Mouse (Mus musculus) WW6 (cell line): Measurements from ENCODE around the gene Grik4.
A peak's percentile ranks its signal among the peaks of the same experiment; 100 is the strongest.

Experiments used
- DNase-seq: peaks from one replicate; pipeline ENCODE4 v3.0.0-alpha.2; 2013; ENCODE audit warnings: low read depth, low spot score

Grik4 gene

DNA sequence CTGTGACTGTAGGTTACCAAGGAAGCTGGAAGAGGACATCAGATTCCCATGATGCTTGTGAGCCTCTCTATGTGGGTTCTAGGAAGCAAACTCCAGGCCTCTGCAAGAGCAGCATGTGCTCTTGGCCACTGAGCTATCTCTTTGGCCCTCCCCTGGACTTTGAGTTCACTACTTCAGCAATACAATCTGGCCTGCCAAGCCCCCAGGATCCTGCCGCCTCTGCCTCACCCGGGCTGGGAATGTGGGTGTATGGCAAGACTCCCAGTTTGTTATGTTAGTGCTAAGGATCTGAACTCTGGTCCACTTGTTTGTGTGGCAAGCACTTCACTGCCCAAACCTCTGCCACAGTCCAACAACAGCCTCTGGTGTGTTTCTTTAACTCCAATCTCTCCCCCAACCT is 193.1 kb downstream of the Grik4 start:
- DNase-seq: no peak

DNA sequence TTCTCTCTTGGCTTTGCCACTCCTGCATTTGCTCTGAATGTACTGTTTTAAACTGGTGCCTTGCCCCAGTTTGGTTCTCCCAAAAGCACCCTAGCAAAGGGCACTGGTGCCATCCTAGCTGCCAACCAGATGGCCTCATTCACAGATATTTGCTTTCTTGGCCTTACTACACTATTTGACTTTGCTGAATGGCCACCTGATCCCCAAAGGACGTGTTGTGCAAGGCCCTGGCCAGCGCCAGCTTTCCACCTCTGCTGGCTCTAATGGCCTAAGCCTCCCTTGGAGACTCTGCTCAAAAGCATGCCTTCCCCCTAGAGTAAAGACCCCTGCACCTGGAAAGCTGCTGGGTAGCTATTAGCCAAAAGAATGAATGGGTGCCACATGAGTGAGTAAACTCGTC is 194.1 kb downstream of the Grik4 start:
- DNase-seq: no peak

DNA sequence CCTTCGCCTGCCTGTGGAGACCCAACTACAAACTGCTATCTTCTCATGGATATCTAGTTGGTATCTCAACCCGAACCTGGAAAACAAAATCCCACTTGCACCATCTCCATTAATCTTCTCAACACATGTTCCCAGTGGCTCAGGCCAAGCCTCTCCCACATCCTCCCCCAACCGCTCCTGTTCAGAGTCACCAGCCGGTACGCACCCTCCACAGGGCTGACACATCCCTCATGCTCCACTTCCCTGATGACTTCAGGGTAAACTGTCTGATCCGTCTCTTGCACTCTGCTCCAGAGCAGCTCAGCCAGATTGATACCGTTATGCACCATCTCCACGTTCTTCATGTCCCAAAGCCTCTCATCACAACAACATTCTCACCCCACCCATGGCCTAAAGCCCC is 198.3 kb downstream of the Grik4 start:
- no peak for DNase-seq

DNA sequence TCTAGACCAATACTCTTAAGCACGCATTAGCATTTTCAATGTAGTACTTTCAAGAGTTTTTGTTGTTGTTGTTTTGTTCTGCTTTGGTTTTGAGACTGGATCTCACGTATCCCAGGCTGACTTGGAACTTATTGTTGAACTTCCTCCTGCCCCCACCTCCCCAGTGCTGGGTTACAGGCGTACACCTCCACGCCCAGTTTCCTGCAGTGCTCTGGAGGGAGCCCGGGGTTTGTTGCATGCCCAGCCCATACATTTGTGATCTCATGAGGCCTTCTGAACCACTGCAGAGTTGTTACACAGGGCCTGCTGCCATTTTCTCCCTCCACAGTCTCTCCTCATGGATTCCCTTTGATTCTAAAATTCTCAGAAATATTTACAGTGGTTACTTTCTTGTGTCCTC is 201.9 kb downstream of the Grik4 start:
- DNase-seq: no peak

DNA sequence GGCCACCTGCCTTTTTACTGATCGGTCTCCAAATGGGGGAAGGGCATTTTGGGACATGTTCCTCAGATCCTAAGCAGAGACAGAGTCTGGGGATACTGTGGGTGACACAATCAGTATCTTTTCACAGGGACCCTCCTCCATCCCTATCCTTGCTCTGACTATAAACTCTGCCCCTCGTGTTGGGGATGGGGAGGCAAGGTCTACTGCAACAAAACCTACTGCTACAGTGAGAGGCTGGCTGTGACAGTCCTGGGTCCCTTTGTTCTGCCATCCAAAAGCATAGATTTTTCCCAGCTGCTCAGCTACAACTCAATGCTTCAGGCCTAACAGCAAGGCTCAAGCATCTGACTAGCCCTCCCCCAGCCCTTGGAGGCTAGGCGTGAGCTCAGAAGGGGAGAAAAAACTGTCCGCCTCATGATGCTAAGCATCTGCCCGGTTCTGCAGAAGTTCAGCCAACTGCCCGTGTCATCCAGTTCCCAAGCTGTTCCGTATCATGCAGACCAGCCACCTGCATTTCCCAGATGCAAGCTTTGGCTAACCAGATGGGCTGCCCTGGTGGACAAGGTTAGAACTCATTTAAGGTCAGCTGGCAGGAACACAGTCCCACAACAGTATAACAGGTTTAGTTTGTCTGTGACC is 207.5 kb downstream of the Grik4 start:
- no peak for DNase-seq

DNA sequence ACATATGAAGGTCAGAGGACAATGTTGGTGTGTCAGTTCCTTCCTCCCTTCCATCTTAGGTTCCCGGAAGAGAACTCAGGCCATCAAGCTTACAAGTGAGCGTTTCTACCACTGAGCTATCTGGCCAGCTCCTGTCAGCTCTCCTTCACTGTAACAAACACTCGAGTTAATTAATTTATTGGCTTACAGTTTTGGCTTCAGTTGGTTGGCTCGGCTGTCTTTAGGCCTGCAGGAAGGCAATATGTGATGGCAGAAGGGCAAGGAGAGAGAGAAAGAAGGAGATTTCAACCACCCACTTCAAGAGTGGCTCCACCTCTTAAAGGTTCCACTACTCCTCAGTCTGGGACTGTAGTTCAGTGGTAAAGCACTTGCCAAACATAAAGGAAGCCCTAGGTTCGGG is 209.2 kb downstream of the Grik4 start:
- no peak for DNase-seq

DNA sequence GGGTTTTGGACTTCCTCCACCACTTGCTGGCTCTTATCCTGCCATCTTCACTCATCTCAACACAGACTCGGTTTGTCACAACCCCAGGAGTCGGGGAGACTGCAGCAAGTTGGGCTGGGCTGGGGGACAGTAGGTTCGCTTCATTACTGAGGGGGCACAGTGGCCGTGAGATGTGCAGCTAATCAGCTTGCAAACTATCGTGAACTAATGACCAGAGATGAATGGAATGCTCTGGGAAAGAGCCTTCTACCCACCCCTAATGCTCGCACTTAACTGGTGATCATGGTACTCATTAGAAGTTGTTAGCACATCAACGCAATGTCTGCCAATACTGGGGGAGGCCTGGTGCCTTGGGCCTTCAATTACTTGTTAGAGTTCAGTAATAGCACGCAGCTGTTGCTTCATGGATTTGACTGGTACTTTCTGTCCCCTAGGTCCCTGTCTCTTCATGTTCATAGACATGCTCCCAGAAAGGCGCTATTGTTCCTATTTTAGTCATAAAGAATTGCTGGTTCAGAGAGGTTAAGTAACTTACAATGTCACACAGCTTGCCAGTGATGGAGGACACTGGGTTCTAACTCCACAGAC is 211.5 kb downstream of the Grik4 start:
- DNase-seq: no peak

DNA sequence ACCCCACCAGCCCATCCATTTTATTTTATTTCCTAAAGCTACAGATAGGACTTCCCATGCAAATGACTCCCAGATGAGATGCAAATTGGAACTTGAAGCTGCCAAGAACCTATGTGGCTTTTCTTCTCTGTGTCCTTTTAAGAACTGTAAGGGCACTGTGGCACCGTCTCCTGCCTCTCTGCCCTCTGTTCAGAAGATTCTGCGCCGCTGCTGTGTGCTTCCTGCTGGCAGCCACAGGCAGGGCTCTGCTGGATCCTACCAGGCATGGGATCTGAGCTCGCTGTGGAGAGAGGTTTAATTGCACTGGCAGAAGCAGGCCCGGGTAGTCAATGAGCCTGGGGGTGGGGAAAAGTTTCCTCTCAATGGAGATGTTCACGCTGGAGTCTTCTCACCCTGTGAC is 215.8 kb downstream of the Grik4 start:
- DNase-seq: no peak

DNA sequence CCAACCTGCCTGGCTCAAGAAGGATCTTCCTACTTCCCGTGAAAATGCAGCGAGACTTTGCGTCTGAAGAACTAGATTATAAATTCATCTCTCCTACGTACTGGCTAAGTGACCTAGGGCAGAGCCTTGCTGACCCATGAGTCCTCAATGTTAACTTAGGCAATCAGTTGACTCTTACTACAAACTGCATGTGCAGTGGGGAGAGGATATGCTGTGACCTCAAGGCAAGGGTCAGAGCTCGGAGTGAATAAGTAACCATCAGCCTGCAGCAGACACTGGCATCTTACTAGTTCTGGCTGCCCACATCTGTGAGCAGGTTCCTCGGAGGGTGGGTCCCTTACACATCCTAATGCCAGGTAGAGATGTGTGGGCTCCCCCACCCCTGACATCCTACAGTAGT is 216.6 kb downstream of the Grik4 start:
- DNase-seq: no peak

DNA sequence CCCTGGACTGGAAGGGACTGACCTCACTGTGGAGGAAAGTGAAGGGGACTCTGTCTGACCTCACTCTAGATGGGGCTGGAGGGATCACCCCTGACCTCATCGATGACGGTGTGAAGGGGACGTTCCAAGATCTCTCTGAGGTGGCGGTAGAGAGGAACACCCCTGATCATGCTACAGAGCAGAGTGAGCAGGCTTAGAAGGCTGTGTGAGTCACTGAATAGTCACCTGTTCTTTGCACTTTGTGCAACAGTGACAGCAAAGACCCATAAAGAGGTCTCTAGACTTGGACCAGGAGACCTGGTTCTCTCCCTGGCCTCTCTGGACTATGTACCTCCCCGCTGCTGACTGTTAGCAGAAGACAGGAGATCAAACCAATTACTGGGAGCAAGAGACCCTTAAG is 217.1 kb downstream of the Grik4 start:
- DNase-seq: no peak

DNA sequence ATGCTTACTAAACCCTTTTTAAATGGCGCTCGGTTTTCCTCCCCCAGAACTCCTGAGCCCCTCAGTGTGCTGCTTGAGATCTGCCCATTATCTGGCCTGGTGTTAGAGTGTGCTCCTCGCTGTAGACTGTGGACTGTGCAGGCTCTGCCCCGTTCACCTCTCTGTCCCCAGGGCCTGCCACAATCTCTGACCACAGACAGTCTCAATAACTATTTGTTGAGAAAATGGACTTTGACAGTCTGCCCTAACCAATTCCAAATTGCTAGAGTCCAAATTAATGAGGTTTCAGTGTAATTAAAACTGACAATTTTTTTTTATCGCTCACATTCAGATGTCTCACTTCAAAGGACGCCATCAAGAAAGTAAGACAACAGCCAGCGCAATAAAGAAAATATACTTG is 220.2 kb downstream of the Grik4 start:
- no peak for DNase-seq

DNA sequence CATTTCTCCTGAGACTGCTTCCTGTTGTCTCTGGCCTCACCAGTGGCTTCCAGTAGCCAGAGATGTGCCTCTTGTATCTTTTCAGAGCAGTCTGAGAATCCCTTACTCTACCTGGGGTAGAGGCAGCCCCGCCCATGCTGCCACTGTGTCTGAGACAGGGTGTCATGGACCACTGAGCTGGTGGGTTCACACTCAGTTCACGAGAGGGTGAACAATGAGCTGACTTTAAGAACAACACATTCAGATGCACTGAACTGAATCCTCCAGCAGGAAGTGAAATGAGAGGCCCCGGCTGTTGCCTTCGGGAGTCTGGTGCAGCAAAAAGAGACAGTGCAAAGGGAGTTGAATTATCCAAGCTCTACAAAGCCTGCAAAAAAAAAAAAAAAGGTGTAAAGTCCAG is 221.8 kb downstream of the Grik4 start:
- no peak for DNase-seq

DNA sequence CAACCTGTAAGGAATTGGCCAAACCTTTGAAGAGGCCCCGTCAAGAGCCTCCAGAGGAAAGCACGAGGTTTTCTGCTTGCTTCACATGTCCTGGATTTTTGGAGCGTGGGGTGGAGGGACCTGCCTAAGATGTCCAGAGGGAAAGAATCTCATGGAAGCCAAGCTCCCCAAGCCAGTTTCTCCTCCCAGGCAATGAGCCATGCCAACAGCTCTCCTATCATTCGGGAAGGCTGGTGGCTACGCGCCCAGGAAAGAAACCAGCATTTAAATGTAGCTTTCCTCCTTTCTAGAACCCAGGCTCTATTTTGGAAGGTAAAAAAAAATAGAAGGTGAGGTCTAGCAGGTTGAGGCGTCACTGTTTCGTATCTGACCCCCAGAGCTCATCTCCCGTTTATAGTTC is 222.6 kb downstream of the Grik4 start:
- no peak for DNase-seq

DNA sequence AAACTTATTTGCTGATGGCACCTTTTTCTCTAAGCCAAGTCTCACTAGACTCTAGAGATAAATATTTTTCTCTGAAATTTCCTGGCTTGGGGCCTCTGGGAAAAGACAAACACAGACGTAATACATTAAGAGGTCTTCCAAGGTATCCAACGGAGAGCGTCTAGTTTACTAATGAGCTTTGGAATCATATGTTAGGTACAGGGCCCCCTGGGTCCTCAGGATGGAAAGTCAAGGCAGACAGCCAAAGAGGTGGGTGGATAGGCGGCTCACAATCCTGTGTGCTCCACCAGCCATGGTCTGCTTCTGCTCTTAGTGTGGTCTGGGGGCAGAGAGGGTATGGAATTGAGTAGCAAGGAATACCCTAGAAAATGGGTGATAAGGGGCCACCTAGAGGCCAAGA is 223.1 kb downstream of the Grik4 start:
- DNase-seq: no peak

DNA sequence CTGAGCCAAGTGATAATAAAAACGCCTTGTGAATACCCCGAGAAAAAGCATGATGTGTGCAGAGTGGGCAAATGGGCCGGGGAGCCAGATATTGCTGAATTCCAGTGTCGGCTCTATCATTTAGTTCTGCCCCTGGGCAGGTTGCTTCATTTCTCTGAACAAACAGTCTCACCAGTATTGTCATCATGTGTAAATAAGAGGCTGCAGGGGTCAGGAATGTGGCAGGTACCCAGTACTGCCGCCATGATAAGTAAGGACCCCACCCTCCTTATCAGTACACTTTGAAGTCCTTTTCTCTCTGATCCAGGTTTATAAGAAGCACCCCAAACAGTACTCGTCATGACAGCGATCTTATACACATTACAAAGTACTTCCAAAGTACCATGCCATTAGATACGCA is 230.4 kb downstream of the Grik4 start:
- no peak for DNase-seq

DNA sequence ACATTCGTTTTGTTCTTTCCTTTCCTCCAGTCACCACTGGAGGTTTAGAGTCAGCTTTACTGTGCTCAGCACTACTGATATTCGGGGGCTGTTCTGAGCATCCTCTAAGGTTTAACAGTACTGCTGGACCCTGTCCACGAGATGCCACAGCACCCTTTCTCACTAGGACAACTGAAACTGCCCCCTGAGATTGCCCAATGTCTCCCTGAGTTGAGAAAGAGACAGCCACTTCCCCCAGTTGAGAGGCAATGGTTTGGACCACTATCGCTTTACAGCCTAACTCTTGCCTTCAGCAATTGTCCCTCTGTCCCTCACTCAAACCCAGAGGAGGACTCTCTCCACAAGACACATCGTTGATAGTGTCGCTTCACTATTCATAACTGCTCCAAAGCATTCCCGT is 238.4 kb downstream of the Grik4 start:
- DNase-seq: no peak

DNA sequence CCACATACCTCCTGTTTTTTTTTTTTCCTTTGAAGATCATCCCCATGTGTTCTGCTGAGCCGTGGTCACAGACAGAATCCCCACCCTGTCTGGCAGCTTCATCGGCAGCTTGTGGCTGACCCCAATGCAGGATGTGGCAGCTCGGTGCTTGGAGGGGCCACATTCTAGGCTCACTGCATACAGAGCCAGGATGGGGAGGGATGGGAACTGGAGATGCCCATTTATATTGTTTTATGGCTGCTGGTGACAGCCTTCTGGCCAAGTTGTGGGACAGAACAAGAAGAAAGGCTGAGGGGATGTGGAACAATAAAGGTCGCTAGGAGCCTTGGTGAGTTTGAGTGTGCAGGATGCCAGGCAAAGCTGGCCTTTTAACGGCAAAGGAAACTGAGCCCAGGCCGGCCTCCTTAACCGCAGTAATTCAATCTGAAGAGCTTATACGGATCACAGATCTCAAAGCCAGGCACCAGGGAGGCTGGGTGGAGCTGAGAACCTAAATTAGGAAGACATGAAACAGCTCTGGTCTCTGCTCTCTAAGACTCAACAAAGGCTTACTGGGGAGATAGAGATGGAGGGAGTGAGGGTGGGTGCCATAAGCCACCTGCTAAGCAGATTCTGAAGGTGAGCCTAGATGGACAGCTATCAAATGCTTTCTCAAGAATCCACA is 241.0 kb downstream of the Grik4 start:
- no peak for DNase-seq

DNA sequence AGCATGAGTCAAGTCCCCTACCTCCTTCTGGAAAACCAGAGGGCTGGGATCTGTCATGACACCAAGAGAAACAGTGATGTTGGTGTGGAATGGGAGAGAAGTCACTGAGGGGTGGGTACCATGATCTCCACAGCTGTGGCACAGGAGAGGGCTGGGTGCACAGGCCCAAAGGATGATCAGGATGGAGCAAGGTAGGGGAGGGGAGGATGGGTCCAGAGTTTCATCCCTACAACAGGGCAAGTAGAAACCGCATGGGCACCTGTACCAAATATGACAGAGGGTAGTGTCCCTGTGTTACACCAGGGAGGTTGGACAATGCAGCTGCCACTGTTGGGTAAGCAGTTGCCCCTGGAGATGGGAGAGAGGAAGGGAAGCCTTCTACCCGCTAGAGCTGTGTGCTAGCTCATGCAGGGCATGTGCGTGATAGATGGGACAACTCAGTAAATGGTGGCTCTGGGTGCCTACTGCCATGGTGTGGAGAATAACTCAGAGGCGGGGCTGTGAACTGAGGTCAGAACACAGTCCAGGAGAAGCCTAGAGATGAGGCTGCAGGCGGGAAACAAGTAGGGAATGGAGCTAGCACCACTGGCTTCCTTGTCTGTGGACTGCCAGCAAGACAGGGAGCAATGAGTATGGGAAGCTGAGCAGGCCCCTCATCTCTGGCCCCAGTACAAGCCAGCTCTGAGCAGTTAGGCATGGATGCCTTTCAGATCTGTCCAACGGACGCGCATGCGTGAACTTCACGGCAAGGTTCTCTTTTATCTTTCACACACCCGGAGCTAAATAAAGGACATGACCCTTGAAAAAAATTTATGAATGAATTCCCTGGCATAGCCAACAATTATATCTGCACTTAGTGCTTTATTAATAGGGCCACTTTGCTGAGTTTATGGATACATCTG is 241.8 kb downstream of the Grik4 start:
- DNase-seq: no peak

DNA sequence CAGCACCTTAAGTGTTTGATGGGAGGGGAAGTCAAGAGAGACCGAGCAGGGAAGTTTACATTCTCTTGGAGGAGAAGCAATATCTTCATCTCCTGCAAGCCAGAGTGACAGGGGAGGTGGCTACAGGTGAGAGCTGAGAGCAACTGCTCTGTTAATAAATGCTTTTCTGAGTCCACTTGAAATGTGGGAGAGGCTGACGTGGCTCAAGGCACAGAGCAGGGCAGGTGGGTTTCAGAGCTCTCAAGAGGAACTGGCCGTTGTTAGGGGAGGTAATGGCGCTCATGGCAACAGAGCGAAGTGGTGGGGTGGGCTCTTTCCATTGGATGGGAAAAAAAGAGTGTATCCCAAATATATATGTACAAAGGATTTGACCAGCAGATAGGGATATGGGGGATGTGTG is 242.6 kb downstream of the Grik4 start:
- DNase-seq: no peak

DNA sequence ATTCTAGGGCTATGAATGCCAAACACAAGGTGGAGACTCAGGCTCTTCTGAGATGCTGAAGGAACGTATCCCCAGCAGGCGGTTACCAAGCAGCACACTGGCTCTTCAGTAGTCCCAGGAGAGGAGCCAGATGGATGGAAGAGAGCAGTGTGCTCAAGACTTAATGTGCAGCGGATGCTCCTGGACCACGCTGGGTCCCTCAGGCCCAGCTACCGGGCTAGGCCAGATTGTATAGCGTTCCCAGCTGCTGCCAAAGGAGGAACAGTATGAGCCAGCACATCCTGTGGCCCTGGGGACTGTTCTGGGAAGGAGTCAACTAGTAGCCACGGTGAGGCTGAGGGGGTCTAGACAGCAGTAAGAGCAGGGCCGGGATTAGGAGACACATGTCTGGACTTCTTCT is 251.3 kb downstream of the Grik4 start:
- no peak for DNase-seq

DNA sequence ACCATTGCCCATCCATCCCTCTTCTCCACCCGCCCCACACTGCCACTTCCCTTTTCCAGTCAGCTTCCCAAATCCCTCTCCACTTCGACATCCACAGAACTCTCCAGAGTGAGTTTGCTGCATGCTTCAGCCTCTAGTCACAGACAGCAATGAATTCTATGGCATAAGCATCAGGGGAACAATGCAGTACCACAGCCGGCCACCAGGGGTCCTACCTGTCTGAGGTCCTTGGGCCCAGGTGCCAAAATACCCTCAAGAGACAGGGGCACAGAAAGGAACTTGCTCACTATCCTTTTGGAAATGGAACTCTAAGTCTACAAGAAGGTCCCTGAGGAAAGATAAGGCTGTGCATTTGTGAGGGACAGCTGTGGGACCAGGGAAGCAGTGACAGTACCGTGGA is 256.1 kb downstream of the Grik4 start:
- peak; percentile 29 for DNase-seq

DNA sequence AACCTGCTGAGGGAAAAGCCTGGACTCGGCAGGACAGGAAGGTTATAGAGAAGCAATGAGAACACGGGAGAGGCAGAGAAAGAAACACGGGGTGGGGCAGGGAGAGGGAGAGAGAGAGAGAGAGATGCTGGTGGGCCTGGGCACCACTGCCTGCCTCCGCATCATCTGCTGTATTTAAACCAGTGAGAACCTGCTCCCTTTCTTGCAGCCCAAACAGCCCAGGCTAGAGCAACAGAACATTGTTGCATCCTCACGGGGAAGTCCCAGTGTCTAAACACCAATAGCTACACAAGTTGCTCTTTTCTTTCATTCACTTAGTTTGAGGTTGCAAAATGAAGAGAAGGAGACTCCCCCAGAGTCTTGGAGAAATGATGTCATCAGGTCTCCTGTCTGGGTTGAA is 258.2 kb downstream of the Grik4 start:
- DNase-seq: no peak

DNA sequence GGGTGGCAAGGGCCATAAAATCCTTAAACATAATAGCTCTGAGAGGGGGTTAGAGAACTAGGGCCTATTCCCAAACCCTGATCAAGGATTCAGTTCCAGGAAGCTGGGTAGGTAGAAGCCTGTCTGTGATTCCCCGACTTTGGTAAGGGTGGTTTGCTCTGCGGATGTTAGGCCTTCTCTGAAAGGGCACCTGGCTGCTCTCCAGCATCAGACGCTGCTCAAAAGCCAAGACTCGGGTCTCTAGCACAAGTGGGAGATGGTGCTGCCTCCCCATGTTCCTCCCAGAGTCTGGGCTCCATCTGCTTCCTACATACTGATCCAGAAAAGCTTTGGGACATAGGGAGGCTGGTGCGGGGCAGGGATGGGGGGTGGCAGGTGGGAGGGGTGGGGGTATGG is 270.3 kb downstream of the Grik4 start:
- DNase-seq: no peak
